Mouse (Mus musculus): ENCODE data around the gene Ttbk1.
"Not testable (repeated sequence)": the region's sequence is repeated elsewhere in the genome, so short reads cannot be mapped to it uniquely, and the experiment has no call there.

Ttbk1 gene

GRCm38 (mm10) chr17:46487431-46487830 lies at the start of gene Ttbk1:
Ttbk1 (minus strand) TSS chr17:46487675.
- DNase-seq (ENCODE audit: low spot score in 2 of 2), result peak; percentile 39 to 60

- peak; percentile 55 to 56 for DNase-seq (ENCODE audit: low spot score in 2 of 2)
Measured at GRCm38 (mm10) chr17:46525579-46526307, 38.3 kb upstream of the Ttbk1 start.

DNA sequence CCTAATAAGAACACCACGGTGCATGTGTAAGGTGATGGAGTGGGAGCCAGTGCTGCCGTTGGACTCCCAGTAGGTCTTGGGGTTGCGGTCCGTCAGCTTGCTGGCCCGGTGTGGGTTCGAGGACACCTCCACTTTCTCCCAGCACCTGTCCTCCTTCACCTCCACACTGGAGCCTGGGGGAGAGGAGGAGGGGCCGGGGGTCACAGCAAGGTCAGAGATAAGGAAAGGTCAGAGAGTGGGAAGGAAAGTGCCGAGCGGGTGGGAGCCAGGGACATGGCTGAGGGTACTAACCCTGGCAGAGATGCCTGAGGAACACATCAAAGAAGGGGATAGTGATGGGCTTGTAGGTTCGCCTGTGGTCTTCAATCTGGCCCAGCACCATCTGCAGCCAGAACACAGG lies 37.6 kb upstream of the Ttbk1 start:
- DNase-seq (ENCODE audit: low spot score in 2 of 2), result no peak

GRCm38 (mm10) chr17:46521963-46522668 lies 34.6 kb upstream of the Ttbk1 start:
- no peak for DNase-seq (ENCODE audit: low spot score in 2 of 2)

DNA sequence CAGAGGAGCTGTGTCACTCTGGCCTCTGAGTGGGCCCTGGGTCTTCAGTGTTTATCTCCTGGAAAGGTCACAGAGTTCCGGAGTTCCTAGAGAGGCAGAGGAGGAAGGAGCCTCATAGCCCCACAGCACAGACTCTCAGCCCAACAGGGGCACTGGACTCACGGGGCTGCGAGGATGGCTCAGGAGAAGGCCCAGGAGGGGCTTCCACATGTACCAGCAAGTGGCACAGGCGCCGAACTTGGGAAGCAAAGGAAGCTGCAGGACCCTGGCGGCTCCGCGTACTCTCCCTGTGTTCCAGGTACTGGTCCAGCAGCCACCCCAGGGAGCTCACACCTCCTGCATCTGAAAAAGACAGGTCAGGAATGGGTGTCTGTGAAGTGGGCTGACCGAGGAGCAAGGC lies 33.7 kb upstream of the Ttbk1 start:
- no peak for DNase-seq (ENCODE audit: low spot score in 2 of 2)

DNA sequence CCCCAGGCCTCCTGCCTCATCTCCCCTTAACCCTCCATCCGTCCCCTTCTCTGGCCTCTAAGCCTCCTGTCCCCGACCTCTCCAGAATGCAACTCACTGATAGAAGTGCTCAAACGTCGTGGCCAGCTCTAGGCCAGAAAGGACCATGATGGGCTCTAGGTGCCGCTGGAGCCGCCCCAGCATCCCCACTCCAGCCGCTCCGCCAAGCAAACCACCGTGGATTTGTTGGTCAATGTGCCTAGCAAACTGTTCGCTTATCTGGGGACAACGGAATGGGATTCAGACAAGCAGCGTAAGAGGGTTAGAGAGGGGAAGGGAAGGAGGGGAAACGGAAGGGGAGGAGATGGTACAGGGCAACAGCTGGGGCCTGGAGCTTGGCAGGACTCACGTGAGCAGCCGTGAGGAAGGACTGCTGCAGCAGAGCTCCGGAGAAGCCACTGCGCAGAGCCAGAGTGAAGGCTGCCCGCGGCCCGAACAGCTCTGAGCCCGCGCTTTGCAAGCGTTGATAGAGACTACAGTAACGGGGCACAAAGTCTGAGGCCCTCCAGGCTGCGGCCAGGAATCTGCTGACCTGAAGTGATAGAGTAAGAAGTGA lies 33.0 kb upstream of the Ttbk1 start:
- DNase-seq (ENCODE audit: low spot score in 2 of 2), result no peak

DNA sequence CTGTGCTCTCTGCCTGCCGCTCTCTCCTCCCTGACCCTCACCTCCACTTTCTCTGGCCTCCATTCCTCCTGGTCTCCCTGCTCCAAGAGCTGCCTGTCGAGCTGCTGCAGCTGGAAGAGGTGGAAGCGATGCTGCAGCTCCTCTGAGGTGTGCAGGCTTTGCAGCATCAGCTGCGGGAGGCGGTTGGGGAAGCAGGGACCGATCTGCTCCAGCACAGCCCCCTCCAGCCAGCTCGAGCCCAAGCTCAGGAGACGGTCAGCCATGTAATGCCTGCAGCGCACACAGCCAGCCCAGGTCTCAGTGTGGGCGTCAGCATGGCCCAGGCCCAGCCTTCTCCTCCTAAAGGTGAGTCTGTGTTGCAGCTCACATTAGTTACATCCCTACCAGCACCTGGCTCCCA lies 32.5 kb upstream of the Ttbk1 start:
- DNase-seq (ENCODE audit: low spot score in 2 of 2), result no peak

DNA sequence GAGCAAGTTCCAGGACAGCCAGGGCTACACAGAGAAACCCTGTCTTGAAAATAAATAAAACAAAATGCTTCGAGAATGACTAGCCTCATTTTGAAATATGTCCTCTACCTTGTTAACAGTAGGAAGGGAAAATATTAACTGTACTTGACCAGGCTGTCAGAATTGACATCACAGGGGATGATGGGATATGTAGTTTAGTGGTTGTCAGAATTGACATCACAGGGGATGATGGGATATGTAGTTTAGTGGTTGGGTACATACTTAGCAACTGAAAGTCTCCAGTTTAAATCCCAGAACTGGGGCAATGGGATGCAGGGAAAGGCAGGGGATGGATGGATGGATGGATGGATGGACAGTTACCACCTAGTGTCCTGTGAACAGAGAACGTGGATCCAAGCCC lies 25.9 kb upstream of the Ttbk1 start:
- DNase-seq (ENCODE audit: low spot score in 2 of 2), result no peak

DNA sequence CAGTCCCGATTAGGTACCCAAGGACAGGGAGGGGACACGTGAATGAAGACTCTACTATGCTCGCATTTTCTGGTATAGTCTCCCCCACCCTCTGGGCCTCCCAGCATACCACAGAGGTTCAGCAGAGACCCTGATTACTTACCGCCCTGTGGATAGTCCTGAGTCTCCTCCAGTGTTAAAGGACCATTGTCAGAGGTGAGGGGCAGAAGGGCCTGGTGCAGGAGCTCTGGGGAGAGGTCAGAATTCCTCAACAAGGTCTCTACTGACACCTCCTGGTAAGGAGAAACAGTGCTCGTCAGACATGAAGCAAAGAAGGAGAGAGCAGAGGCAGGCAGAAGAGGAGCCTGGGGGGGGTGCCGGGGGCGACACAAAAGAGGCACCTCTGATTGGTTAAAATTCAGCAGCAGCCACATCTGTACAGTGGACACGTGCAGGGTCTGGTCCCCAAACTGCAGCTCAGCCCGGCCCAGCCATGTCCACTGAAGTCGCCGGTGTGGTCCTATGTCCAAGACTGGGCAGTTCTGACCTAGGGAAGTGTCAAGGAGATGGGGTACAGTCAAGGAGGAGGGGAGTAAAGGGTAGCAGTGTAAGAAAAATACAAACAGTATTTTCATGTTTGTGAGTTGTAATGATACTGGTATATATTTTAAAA lies 23.7 kb upstream of the Ttbk1 start:
- DNase-seq (ENCODE audit: low spot score in 2 of 2), result no peak

- no peak for DNase-seq (ENCODE audit: low spot score in 2 of 2)
Measured at GRCm38 (mm10) chr17:46505617-46506016, 18.1 kb upstream of the Ttbk1 start.

GRCm38 (mm10) chr17:46503847-46504638 lies 16.6 kb upstream of the Ttbk1 start:
- no peak for DNase-seq (ENCODE audit: low spot score in 2 of 2)

DNA sequence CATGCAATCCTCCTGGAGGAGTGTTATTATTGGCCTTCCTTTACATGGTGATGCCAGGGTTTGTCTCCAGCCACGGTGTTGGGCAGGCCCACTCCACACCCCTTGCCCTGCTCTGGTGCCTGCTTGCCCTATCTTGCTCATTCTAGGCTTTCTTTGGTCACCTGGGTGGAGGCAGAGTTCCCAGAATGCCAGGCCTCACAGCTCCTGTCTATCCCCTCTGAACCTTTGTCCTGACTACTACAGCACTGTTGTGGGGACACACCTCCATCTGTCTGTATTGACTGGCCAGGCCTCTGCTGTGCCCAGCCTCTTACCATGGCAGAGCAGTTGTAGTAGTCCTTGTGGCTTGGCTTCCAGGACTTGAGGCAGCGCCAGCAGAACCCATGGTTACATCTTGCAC lies 15.3 kb upstream of the Ttbk1 start:
- no peak for DNase-seq (ENCODE audit: low spot score in 2 of 2)

DNA sequence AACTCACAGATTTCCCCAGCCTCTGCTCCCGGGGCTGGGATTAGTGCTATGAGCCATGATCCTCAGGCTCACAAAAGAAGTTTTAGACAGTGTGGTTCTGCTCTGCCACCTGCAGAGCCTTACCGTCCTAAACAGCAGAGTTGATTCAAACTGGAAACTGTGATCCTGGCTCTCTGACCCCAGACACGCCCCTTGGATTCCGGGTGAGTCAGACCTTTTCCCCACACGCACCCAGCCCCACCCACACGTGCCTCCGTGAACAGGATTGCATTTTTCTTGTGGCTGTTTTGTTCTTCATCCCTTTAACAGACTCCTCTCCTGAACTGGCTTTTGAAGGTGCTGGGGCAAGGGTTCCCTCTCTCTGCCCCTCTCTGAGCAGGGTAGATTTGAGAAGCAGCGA lies 10.5 kb upstream of the Ttbk1 start:
- DNase-seq (ENCODE audit: low spot score in 2 of 2), result no peak

GRCm38 (mm10) chr17:46496623-46497434 lies 9.4 kb upstream of the Ttbk1 start, which contains the start of gene Dnph1:
Dnph1 (plus strand) TSS chr17:46496711.
- peak; percentile 79 to 84 for DNase-seq (ENCODE audit: low spot score in 2 of 2)

DNA sequence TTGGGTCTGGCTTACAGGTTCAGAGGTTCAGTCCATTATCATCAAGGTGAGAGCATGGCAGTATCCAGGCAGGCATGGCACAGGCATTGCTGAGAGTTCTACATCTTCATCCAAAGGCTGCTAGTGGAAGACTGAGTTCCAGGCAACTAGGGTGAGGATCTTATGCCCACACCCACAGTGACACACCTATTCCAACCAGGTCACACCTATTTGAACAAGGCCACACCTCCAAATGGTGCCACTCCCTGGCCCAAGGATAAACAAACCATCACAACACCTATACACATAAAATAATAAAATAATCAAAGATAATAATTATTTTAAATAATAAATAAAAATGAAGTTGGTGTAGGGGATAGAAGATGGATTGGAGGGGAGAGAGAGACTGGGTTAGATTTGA lies 8.6 kb upstream of the Ttbk1 start:
- not testable (repeated sequence) for DNase-seq (ENCODE audit: low spot score in 2 of 2)

GRCm38 (mm10) chr17:46495486-46495885 lies 8.0 kb upstream of the Ttbk1 start:
- no peak for DNase-seq (ENCODE audit: low spot score in 2 of 2)

DNA sequence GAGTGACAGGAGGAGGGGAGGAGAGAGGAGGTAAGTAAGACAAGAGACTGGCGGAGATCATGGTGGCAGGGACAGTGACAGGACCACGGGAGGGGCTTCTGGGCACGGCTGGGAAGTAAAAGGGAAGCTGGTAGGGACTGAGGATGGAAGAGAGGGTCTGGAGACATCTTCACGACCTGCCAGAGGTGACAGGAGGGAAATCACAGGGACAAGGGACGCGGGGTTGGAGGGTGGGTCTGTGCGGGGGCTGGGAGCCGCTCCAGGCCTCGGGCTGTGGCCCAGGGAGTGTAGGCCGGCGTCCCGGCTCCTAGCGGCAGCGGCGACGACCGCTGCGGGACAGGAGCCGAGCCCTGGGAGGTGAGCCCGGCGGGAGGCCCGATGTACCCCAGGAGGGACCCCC lies 480 bp downstream of the Ttbk1 start:
- DNase-seq (ENCODE audit: low spot score in 2 of 2), result peak in 1 of 2 experiments; percentile 19

GRCm38 (mm10) chr17:46484461-46484875 lies 3.0 kb downstream of the Ttbk1 start:
- DNase-seq (ENCODE audit: low spot score in 2 of 2), result peak in 1 of 2 experiments; percentile 17

DNA sequence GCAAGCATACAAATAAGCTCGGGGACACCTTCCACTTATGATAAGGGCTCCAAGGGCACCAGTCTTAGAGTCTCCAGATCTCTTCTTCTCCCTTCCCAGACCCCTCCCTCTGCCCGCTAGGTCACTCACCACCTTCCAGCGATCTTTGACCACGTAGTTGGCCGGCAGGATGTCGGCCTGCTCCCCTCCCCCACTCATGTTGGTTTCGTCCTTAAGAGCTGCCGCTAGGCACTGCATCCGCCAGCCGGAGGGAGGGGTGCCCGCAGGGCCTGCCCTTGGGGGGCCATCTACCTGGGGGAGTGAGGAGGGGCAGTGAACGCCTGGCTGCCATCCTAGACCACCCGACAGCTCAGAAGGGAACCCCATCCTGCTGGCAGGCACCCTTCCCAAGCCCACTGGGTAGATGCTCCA lies 3.4 kb downstream of the Ttbk1 start:
- peak; percentile 21 to 32 for DNase-seq (ENCODE audit: low spot score in 2 of 2)

- DNase-seq (ENCODE audit: low spot score in 2 of 2), result peak; percentile 50 to 67
Measured at GRCm38 (mm10) chr17:46483561-46484001, 3.9 kb downstream of the Ttbk1 start.

DNA sequence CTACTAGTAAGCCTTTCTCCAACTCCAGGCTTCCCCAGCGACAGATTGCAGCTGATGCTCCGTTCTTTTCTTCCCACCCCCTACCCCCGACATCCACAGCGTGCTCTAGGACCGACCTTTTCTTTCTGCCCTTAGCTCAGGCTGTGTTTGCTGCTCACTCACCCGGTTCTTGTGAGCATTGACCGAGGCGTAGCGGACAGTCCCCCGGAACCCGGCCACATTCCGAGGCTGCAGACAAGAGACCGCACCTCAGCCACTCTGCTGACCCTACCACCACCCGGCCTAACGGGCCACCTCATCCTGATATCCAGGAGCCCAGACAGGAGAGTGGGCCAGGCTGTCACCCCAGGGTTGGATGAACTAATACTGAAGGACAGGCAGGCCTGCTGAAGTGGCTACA lies 10.2 kb downstream of the Ttbk1 start:
- DNase-seq (ENCODE audit: low spot score in 2 of 2), result no peak
